Mouse (Mus musculus) cerebellum, adult 2 months (tissue): Measurements from ENCODE around the gene Adora1.

Experiments used
- CTCF ChIP-seq: fragments of 200-500 bp; IDR thresholded peaks from 2 replicates; pipeline ENCODE4 v1.5.1; 2011; ENCODE audit warnings: low read depth, mild to moderate bottlenecking, control low read depth, low read length, moderate library complexity, borderline replicate concordance; ENCODE audit not compliant: insufficient read depth
- POLR2A ChIP-seq: fragments of 200-500 bp; IDR thresholded peaks from 2 replicates; pipeline ENCODE4 v1.6.1; 2011; ENCODE audit warnings: low read length, control low read depth, borderline replicate concordance; ENCODE audit not compliant: insufficient read depth

- TF ChIP-seq CTCF (no peak), POLR2A (no peak; the same call in 1 of the 2 replicates)
Observed at GRCm38 (mm10) chr1:134273493-134274395, 38.5 kb upstream of the Adora1 start.
